Mouse (Mus musculus): ENCODE results near the gene Capn8. TPM values are rescaled to one million over a fixed set of nuclear protein-coding genes. Genes with fewer than 3 reads are reported as not detected.

Gene Capn8
- polyA plus RNA-seq, 1 experiment from 2014 or later = not detected

DNA sequence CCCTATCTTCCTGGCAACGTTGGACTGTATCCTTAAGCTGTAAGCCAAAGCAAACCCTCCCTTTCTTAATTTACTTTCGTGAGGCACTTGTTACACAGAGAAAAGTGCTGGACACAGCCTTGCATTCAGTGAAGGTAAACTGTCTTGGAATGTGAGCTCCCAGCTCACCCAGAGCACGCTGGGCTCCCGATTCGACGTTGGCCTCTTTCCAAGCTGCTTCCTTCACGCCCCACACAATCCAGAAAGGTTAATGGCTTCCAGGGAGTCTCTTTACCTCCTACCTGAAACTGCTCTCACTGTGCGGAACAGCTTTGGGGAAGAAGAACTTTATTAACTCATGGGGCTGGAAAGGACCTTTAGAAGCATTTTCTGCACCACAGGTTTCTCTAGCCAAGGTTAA is 110.5 kb downstream of the Capn8 start:
- H3K27me3 ChIP-seq (ENCODE audit: poor library complexity, severe bottlenecking) = peaks cover 16% of the 10 kb centered on the region
- H3K36me3 ChIP-seq (replicated peaks) = no peaks in the 10 kb centered on the region
- peaks cover 27% of the 10 kb centered on the region for H3K4me1 ChIP-seq
- no peaks in the 10 kb centered on the region; the same call in 1 of the 2 replicates for H3K9me3 ChIP-seq
- DNase-seq (ENCODE audit: extremely low spot score, low spot score) = no peak
- WGBS = 88% methylated on average over 8 of the region's 8 CpGs
- H3K4me3 ChIP-seq = no peak overlapping the region
- H3K27ac ChIP-seq = no peak overlapping the region

GRCm38 (mm10) chr1:182678151-182678550 is 113.3 kb downstream of the Capn8 start:
- peaks cover 19% of the 10 kb centered on the region for H3K4me1 ChIP-seq
- H3K9me3 ChIP-seq = no peaks in the 10 kb centered on the region; the same call in 1 of the 2 replicates
- DNase-seq (ENCODE audit: extremely low spot score, low spot score) = no peak
- no peaks in the 10 kb centered on the region for H3K27me3 ChIP-seq (ENCODE audit: poor library complexity, severe bottlenecking)
- no peak overlapping the region for H3K27ac ChIP-seq
- no peak overlapping the region for H3K4me3 ChIP-seq
- no peaks in the 10 kb centered on the region for H3K36me3 ChIP-seq (replicated peaks)
- 94% methylated on average over 17 of the region's 17 CpGs for WGBS

DNA sequence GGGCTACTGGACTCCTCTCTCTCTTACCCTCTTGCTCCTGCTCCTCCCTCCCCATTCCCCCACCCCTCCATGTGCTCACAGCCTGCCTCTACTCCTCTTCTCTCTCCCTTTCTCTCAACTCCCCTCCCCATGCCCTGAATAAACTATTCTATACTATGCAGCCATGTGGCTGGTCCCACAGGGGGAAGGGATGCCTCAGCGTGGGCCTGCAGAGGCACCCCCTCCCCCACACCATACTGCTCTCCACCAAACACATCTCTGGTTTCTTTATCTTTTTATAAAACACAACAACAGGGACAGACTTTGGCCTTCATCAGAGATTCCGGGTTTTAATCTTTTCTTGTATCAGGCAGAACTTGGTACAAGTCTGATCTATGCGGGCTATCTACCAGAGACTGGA is 114.4 kb downstream of the Capn8 start:
- Histone ChIP-seq H3K27ac (0 out of 2 replicates have a peak overlapping the region, but pooled peaks have one; percentile 25), H3K4me1 (peaks cover 19% of the 10 kb centered on the region), H3K27me3 (ENCODE audit: poor library complexity, severe bottlenecking) (no peaks in the 10 kb centered on the region), H3K4me3 (no peak overlapping the region), H3K9me3 (no peaks in the 10 kb centered on the region; the same call in 1 of the 2 replicates), H3K36me3 (replicated peaks) (no peaks in the 10 kb centered on the region)
- no peak for DNase-seq (ENCODE audit: extremely low spot score, low spot score)
- WGBS = 69% methylated on average over 3 of the region's 3 CpGs

- H3K4me3 ChIP-seq = no peak overlapping the region
- H3K4me1 ChIP-seq = peaks cover 19% of the 10 kb centered on the region
- 65% methylated on average over 7 of the region's 7 CpGs for WGBS
- H3K27me3 ChIP-seq (ENCODE audit: poor library complexity, severe bottlenecking) = no peaks in the 10 kb centered on the region
- H3K27ac ChIP-seq = 0 out of 2 replicates have a peak overlapping the region, but pooled peaks have one; percentile 6
- no peak for DNase-seq (ENCODE audit: extremely low spot score, low spot score)
- H3K9me3 ChIP-seq = no peaks in the 10 kb centered on the region; the same call in 1 of the 2 replicates
- H3K36me3 ChIP-seq (replicated peaks) = no peaks in the 10 kb centered on the region
These were observed 114.8 kb downstream of the Capn8 start for GRCm38 (mm10) chr1:182679582-182679981.

Other genes with a start within 250 kb of the Capn8 start
- gene Fbxo28, start 223.4 kb upstream of the Capn8 start, polyA plus RNA-seq (2016; fragmentation: Nextera tagmentation; extraction: Ambion mirVana) = 17.6 and 20.3 TPM in 2 replicates
- gene Trp53bp2, start 155.8 kb upstream of the Capn8 start, polyA plus RNA-seq (2016; fragmentation: Nextera tagmentation; extraction: Ambion mirVana) = 23.8 and 28.5 TPM in 2 replicates
- 71.5 and 71.8 TPM in 2 replicates for gene Capn2, start 47.4 kb upstream of the Capn8 start, polyA plus RNA-seq (2016; fragmentation: Nextera tagmentation; extraction: Ambion mirVana)
- not detected in 2 replicates for gene Ccdc185, start 184.2 kb downstream of the Capn8 start, polyA plus RNA-seq (2016; fragmentation: Nextera tagmentation; extraction: Ambion mirVana)
- 10.5 and 13.9 TPM in 2 replicates for gene Susd4, start 198.9 kb downstream of the Capn8 start, polyA plus RNA-seq (2016; fragmentation: Nextera tagmentation; extraction: Ambion mirVana)